Mouse (Mus musculus): ENCODE results near the gene Ush1g. TPM values are rescaled to one million over a fixed set of nuclear protein-coding genes. Genes with fewer than 3 reads are reported as not detected.

Ush1g gene
- polyA plus RNA-seq, 1 experiment from 2014 or later, result 0.34 TPM

- Histone ChIP-seq H3K36me3 (ENCODE audit: control insufficient read depth, insufficient read depth, low read length) (0 out of 2 replicates have a peak, but pooled peaks cover 3% of the 10 kb centered on the region), H3K9ac (ENCODE audit: low read length) (no peak overlapping the region), H3K4me3 (ENCODE audit: low read depth, low read length) (no peak overlapping the region), H3K27ac (replicated peaks) (no peak overlapping the region), H3K9me3 (ENCODE audit: control insufficient read depth, low read length) (no peaks in the 10 kb centered on the region), H3K4me1 (replicated peaks; ENCODE audit: control insufficient read depth, insufficient read depth) (no peaks in the 10 kb centered on the region), H3K27me3 (ENCODE audit: control insufficient read depth, insufficient read depth, low read length) (no peaks in the 10 kb centered on the region), H3K4me2 (replicated peaks; ENCODE audit: low read depth) (no peak overlapping the region)
- TF ChIP-seq EP300 (optimal IDR thresholded peaks at IDR 0.05) (no peak), CTCF (IDR thresholded peaks at IDR 0.05; ENCODE audit: low read depth) (no peak)
- WGBS, result 88% methylated on average over 5 of the region's 5 CpGs
- DNase-seq (ENCODE audit: low spot score), result no peak
- ATAC-seq (ENCODE audit: low FRiP score, low TSS enrichment), result no peak
Observed at GRCm38 (mm10) chr11:115353375-115353774, 31.5 kb upstream of the Ush1g start.

DNA sequence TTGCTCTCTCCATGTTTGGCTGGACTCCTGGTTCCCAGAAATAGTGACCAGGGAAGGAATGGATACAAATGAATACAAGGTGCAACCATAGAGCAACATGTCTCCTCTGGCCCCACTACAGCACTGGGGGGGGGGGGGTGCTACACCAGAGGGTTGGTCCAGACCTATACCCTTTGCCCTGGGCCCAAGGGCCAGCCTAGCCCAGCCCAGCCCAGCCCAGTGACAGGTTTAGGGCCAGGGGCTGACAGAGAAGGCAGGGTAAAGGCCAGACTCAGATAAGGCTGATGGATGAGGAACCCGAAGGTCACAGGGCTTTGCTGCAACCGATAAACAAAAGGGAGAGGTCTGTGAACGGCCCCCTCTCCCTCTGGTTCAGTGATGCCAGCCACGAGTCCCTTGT is 28.1 kb upstream of the Ush1g start:
- no peaks in the 10 kb centered on the region for H3K27me3 ChIP-seq (ENCODE audit: control insufficient read depth, insufficient read depth, low read length)
- 0 out of 2 replicates have a peak, but pooled peaks cover 3% of the 10 kb centered on the region for H3K36me3 ChIP-seq (ENCODE audit: control insufficient read depth, insufficient read depth, low read length)
- no peaks in the 10 kb centered on the region; the same call in 1 of the 2 replicates for H3K4me1 ChIP-seq (replicated peaks; ENCODE audit: control insufficient read depth, insufficient read depth)
- no peak overlapping the region for H3K4me3 ChIP-seq (ENCODE audit: low read depth, low read length)
- DNase-seq (ENCODE audit: low spot score), result no peak
- no peak overlapping the region for H3K27ac ChIP-seq (replicated peaks)
- no peak overlapping the region for H3K4me2 ChIP-seq (replicated peaks; ENCODE audit: low read depth)
- H3K9ac ChIP-seq (ENCODE audit: low read length), result no peak overlapping the region
- no peak for TF ChIP-seq CTCF (IDR thresholded peaks at IDR 0.05; ENCODE audit: low read depth)
- TF ChIP-seq EP300 (optimal IDR thresholded peaks at IDR 0.05), result no peak
- no peak for ATAC-seq (ENCODE audit: low FRiP score, low TSS enrichment)
- H3K9me3 ChIP-seq (ENCODE audit: control insufficient read depth, low read length), result no peaks in the 10 kb centered on the region
- WGBS, result 38% methylated on average over 4 of the region's 4 CpGs

GRCm38 (mm10) chr11:115348681-115349248 is 26.9 kb upstream of the Ush1g start:
- WGBS, result 51% methylated on average over 17 of the region's 17 CpGs
- no peak overlapping the region for H3K4me2 ChIP-seq (replicated peaks; ENCODE audit: low read depth)
- no peak for DNase-seq (ENCODE audit: low spot score)
- H3K9ac ChIP-seq (ENCODE audit: low read length), result no peak overlapping the region
- H3K9me3 ChIP-seq (ENCODE audit: control insufficient read depth, low read length), result no peaks in the 10 kb centered on the region
- TF ChIP-seq EP300 (optimal IDR thresholded peaks at IDR 0.05) (no peak), CTCF (IDR thresholded peaks at IDR 0.05; ENCODE audit: low read depth) (no peak)
- H3K4me3 ChIP-seq (ENCODE audit: low read depth, low read length), result no peak overlapping the region
- H3K4me1 ChIP-seq (replicated peaks; ENCODE audit: control insufficient read depth, insufficient read depth), result no peaks in the 10 kb centered on the region; the same call in 1 of the 2 replicates
- ATAC-seq (ENCODE audit: low FRiP score, low TSS enrichment), result no peak
- H3K27me3 ChIP-seq (ENCODE audit: control insufficient read depth, insufficient read depth, low read length), result no peaks in the 10 kb centered on the region
- 0 out of 2 replicates have a peak, but pooled peaks cover 3% of the 10 kb centered on the region for H3K36me3 ChIP-seq (ENCODE audit: control insufficient read depth, insufficient read depth, low read length)
- no peak overlapping the region for H3K27ac ChIP-seq (replicated peaks)

GRCm38 (mm10) chr11:115345515-115345914 is 23.7 kb upstream of the Ush1g start:
- TF ChIP-seq CTCF (IDR thresholded peaks at IDR 0.05; ENCODE audit: low read depth), result no peak
- TF ChIP-seq EP300 (optimal IDR thresholded peaks at IDR 0.05), result no peak
- Histone ChIP-seq H3K9ac (ENCODE audit: low read length) (no peak overlapping the region), H3K4me2 (replicated peaks; ENCODE audit: low read depth) (no peak overlapping the region), H3K36me3 (ENCODE audit: control insufficient read depth, insufficient read depth, low read length) (no peaks in the 10 kb centered on the region), H3K27me3 (ENCODE audit: control insufficient read depth, insufficient read depth, low read length) (no peaks in the 10 kb centered on the region), H3K27ac (replicated peaks) (peak overlapping the region; percentile 63; the same call in 1 of the 2 replicates), H3K4me1 (replicated peaks; ENCODE audit: control insufficient read depth, insufficient read depth) (no peaks in the 10 kb centered on the region; the same call in 1 of the 2 replicates), H3K4me3 (ENCODE audit: low read depth, low read length) (no peak overlapping the region), H3K9me3 (ENCODE audit: control insufficient read depth, low read length) (no peaks in the 10 kb centered on the region)
- 29% methylated on average over 7 of the region's 7 CpGs for WGBS
- no peak for DNase-seq (ENCODE audit: low spot score)
- no peak for ATAC-seq (ENCODE audit: low FRiP score, low TSS enrichment)

GRCm38 (mm10) chr11:115344967-115345366 is 23.1 kb upstream of the Ush1g start:
- H3K4me1 ChIP-seq (replicated peaks; ENCODE audit: control insufficient read depth, insufficient read depth), result no peaks in the 10 kb centered on the region; the same call in 1 of the 2 replicates
- 12% methylated on average over 12 of the region's 12 CpGs for WGBS
- no peak overlapping the region for H3K4me2 ChIP-seq (replicated peaks; ENCODE audit: low read depth)
- no peak for DNase-seq (ENCODE audit: low spot score)
- no peaks in the 10 kb centered on the region for H3K9me3 ChIP-seq (ENCODE audit: control insufficient read depth, low read length)
- no peak for ATAC-seq (ENCODE audit: low FRiP score, low TSS enrichment)
- H3K36me3 ChIP-seq (ENCODE audit: control insufficient read depth, insufficient read depth, low read length), result no peaks in the 10 kb centered on the region
- no peak overlapping the region; the same call in 1 of the 2 replicates for H3K27ac ChIP-seq (replicated peaks)
- H3K4me3 ChIP-seq (ENCODE audit: low read depth, low read length), result no peak overlapping the region
- no peak for TF ChIP-seq EP300 (optimal IDR thresholded peaks at IDR 0.05)
- no peaks in the 10 kb centered on the region for H3K27me3 ChIP-seq (ENCODE audit: control insufficient read depth, insufficient read depth, low read length)
- H3K9ac ChIP-seq (ENCODE audit: low read length), result no peak overlapping the region

DNA sequence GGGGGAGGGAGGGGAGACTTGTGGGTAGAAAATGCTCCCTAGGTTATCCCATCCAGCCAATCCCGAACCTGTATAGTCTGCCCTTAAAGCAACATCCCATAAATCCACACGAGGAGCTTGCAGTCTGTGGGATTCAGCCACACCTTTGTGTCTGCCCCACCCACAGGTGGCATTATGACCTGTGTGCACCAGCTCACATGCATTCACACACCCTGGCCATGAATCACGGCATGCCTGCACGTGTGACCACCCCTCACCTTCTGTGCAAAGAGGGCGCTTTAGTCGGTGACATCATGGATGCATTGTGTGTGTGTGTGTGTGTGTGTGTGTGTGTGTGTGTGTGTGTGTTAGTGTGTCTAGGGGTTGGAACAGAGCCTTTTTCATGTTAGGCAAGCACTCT is 20.0 kb upstream of the Ush1g start:
- Histone ChIP-seq H3K4me3 (ENCODE audit: low read depth, low read length) (no peak overlapping the region), H3K36me3 (ENCODE audit: control insufficient read depth, insufficient read depth, low read length) (no peaks in the 10 kb centered on the region), H3K4me1 (replicated peaks; ENCODE audit: control insufficient read depth, insufficient read depth) (no peaks in the 10 kb centered on the region; the same call in 1 of the 2 replicates), H3K27me3 (ENCODE audit: control insufficient read depth, insufficient read depth, low read length) (no peaks in the 10 kb centered on the region), H3K4me2 (replicated peaks; ENCODE audit: low read depth) (no peak overlapping the region), H3K27ac (replicated peaks) (0 out of 2 replicates have a peak overlapping the region, but pooled peaks have one; percentile 30), H3K9me3 (ENCODE audit: control insufficient read depth, low read length) (no peaks in the 10 kb centered on the region), H3K9ac (ENCODE audit: low read length) (no peak overlapping the region)
- TF ChIP-seq EP300 (optimal IDR thresholded peaks at IDR 0.05) (no peak), CTCF (IDR thresholded peaks at IDR 0.05; ENCODE audit: low read depth) (no peak)
- peak; percentile 78 for DNase-seq (ENCODE audit: low spot score)
- ATAC-seq (ENCODE audit: low FRiP score, low TSS enrichment), result peak; percentile 84
- WGBS, result 59% methylated on average over 6 of the region's 6 CpGs

Data from stomach, postnatal 0 days (tissue).